Mouse (Mus musculus) forebrain, embryonic 11.5 days (tissue): ENCODE data around the gene Palm3. TPM values are rescaled to one million over a fixed set of nuclear protein-coding genes. Genes with fewer than 3 reads are reported as not detected.
A peak's percentile ranks its signal among the peaks of the same experiment; 100 is the strongest.
"Not testable (repeated sequence)": the region's sequence is repeated elsewhere in the genome, so short reads cannot be mapped to it uniquely, and the experiment has no call there.

Experiments
- ATAC-seq: fragments of 200-750 bp; cut with Nextera tagmentation; replicated peaks from 2 replicates; pipeline ENCODE4 v1.8.0; 2017; ENCODE audit warnings: moderate TSS enrichment; ENCODE audit not compliant: low FRiP score
- DNase-seq: peaks from one replicate; pipeline ENCODE4 v3.0.0-alpha.2; 2017; ENCODE audit warnings: low spot score
- H3K27ac ChIP-seq: fragments of 300-500 bp; sonication (generic); 2 replicates; pipeline ENCODE4 v1.5.1; 2014; ENCODE audit warnings: low read depth, low read length
- H3K27me3 ChIP-seq: fragments of 300-500 bp; sonication (generic); 2 replicates; pipeline ENCODE4 v1.6.1; 2014; ENCODE audit warnings: mild to moderate bottlenecking, low read length, mixed read lengths; ENCODE audit not compliant: control insufficient read depth, insufficient read depth
- H3K36me3 ChIP-seq: fragments of 300-500 bp; sonication (generic); 2 replicates; pipeline ENCODE4 v1.6.1; 2014; ENCODE audit warnings: mild to moderate bottlenecking, low read length, moderate library complexity, mixed read lengths; ENCODE audit not compliant: control insufficient read depth, insufficient read depth
- H3K4me1 ChIP-seq: fragments of 300-500 bp; sonication (generic); replicated peaks from 2 replicates; pipeline ENCODE4 v1.6.1; 2014; ENCODE audit warnings: low read length, mixed read lengths; ENCODE audit not compliant: control insufficient read depth, insufficient read depth
- H3K4me2 ChIP-seq: fragments of 300-500 bp; sonication (generic); 2 replicates; pipeline ENCODE4 v1.6.1; 2014; ENCODE audit warnings: low read depth, mild to moderate bottlenecking, low read length, moderate library complexity, mixed read lengths; ENCODE audit not compliant: severe bottlenecking
- H3K4me3 ChIP-seq: fragments of 300-500 bp; sonication (generic); 2 replicates; pipeline ENCODE4 v1.5.1; 2014; ENCODE audit warnings: low read depth, low read length
- H3K9ac ChIP-seq: fragments of 300-500 bp; sonication (generic); 2 replicates; pipeline ENCODE4 v1.6.1; 2014; ENCODE audit warnings: low read length
- H3K9me3 ChIP-seq: fragments of 300-500 bp; sonication (generic); 2 replicates; pipeline ENCODE4 v1.6.1; 2016; ENCODE audit warnings: low read length, mixed read lengths; ENCODE audit not compliant: control insufficient read depth
- WGBS: fragments of 180-500 bp; shearing (Covaris S2); extraction: QIAGEN DNeasy Blood & Tissue Kit; methylation state at CpG from one replicate; pipeline ENCODE4 v1.1.7; 2014; 5-methylcytosine and 5-hydroxymethylcytosine counted together
- polyA plus RNA-seq: library from polyadenylated mRNA; unstranded; fragments of >200 nt; fragmentation: Nextera tagmentation; extraction: Ambion mirVana; gene quantifications from 2 replicates; pipeline ENCODE4 v1.2.1, GENCODE M21; 2014

The Palm3 gene
- polyA plus RNA-seq, 1 experiment from 2014 or later = 2.5 TPM

GRCm38 (mm10) chr8:83977646-83978045 is 43.6 kb upstream of the Palm3 start:
- Histone ChIP-seq H3K9me3 (no peaks in the 10 kb centered on the region), H3K27me3 (no peaks in the 10 kb centered on the region), H3K36me3 (peaks cover 13% of the 10 kb centered on the region), H3K4me1 (peaks cover 10% of the 10 kb centered on the region; the same call in 1 of the 2 replicates), H3K9ac (no peak overlapping the region), H3K27ac (no peak overlapping the region), H3K4me3 (no peak overlapping the region), H3K4me2 (no peak overlapping the region)
- 75% methylated on average over 6 of the region's 6 CpGs for WGBS
- ATAC-seq (no peak), DNase-seq (no peak)

DNA sequence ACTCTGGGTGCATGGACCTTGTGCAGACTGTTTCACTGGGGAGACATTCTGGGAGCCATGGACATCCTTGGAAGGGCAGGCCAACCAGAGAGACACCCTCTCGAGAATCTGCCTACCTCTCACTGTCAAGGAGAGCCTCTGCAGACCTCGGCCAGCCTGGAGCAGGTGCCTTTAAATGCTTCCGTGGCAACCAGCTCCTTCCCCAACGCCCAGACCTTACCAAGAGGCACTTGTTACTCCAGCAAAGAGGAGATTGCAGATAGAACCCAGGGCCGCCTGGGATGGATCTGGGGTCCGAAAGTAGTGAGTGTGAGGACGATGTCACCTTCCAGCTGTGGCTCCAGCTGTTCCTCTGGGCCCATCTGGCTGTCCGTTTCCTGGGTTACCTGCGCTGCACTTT is 43.1 kb upstream of the Palm3 start:
- Histone ChIP-seq H3K9me3 (no peaks in the 10 kb centered on the region), H3K9ac (0 out of 2 replicates have a peak overlapping the region, but pooled peaks have one; percentile 6), H3K36me3 (peaks cover 13% of the 10 kb centered on the region), H3K4me2 (no peak overlapping the region), H3K27me3 (no peaks in the 10 kb centered on the region), H3K27ac (no peak overlapping the region), H3K4me1 (peaks cover 10% of the 10 kb centered on the region; the same call in 1 of the 2 replicates), H3K4me3 (no peak overlapping the region)
- no peak for ATAC-seq
- WGBS = 78% methylated on average over 9 of the region's 9 CpGs
- no peak for DNase-seq

GRCm38 (mm10) chr8:83980250-83980649 is 41.0 kb upstream of the Palm3 start:
- Histone ChIP-seq H3K4me3 (no peak overlapping the region), H3K4me2 (no peak overlapping the region), H3K9ac (no peak overlapping the region), H3K9me3 (no peaks in the 10 kb centered on the region), H3K27me3 (no peaks in the 10 kb centered on the region), H3K27ac (no peak overlapping the region), H3K4me1 (peaks cover 4% of the 10 kb centered on the region; the same call in 1 of the 2 replicates), H3K36me3 (peaks cover 13% of the 10 kb centered on the region)
- WGBS = 83% methylated on average over 1 of the region's 1 CpGs
- ATAC-seq (no peak), DNase-seq (no peak)

GRCm38 (mm10) chr8:83980845-83981244 is 40.4 kb upstream of the Palm3 start:
- H3K27me3 ChIP-seq = no peaks in the 10 kb centered on the region
- WGBS = 84% methylated on average over 8 of the region's 8 CpGs
- DNase-seq = no peak
- H3K27ac ChIP-seq = no peak overlapping the region
- H3K4me3 ChIP-seq = no peak overlapping the region
- H3K36me3 ChIP-seq = peaks cover 13% of the 10 kb centered on the region
- H3K4me1 ChIP-seq = peaks cover 4% of the 10 kb centered on the region; the same call in 1 of the 2 replicates
- H3K9ac ChIP-seq = no peak overlapping the region
- H3K9me3 ChIP-seq = no peaks in the 10 kb centered on the region
- no peak overlapping the region for H3K4me2 ChIP-seq
- ATAC-seq = no peak

- H3K36me3 ChIP-seq = peaks cover 14% of the 10 kb centered on the region
- no peak for ATAC-seq
- WGBS = 92% methylated on average over 7 of the region's 7 CpGs
These were observed 39.7 kb upstream of the Palm3 start for GRCm38 (mm10) chr8:83981533-83981932.

GRCm38 (mm10) chr8:83982449-83982848 is 38.8 kb upstream of the Palm3 start:
- no peak overlapping the region for H3K27ac ChIP-seq
- H3K4me1 ChIP-seq = peaks cover 1% of the 10 kb centered on the region; the same call in 1 of the 2 replicates
- ATAC-seq (no peak), DNase-seq (no peak)
- H3K9me3 ChIP-seq = no peaks in the 10 kb centered on the region
- no peaks in the 10 kb centered on the region for H3K27me3 ChIP-seq
- H3K4me2 ChIP-seq = no peak overlapping the region
- 90% methylated on average over 4 of the region's 4 CpGs for WGBS
- no peak overlapping the region for H3K4me3 ChIP-seq
- H3K36me3 ChIP-seq = peaks cover 20% of the 10 kb centered on the region
- H3K9ac ChIP-seq = no peak overlapping the region

More at GRCm38 (mm10) chr8:83981533-83981932, 39.7 kb upstream of the Palm3 start:
- peaks cover 4% of the 10 kb centered on the region; the same call in 1 of the 2 replicates for H3K4me1 ChIP-seq
- no peak overlapping the region for H3K9ac ChIP-seq
- no peak overlapping the region for H3K4me2 ChIP-seq
- no peaks in the 10 kb centered on the region for H3K27me3 ChIP-seq
- DNase-seq = no peak
- H3K27ac ChIP-seq = no peak overlapping the region
- no peaks in the 10 kb centered on the region for H3K9me3 ChIP-seq
- H3K4me3 ChIP-seq = no peak overlapping the region

GRCm38 (mm10) chr8:83983222-83983621 is 38.0 kb upstream of the Palm3 start:
- H3K36me3 ChIP-seq = peaks cover 20% of the 10 kb centered on the region
- 98% methylated on average over 2 of the region's 2 CpGs for WGBS

GRCm38 (mm10) chr8:83989243-83989642 is 32.0 kb upstream of the Palm3 start:
- Histone ChIP-seq H3K27ac (no peak overlapping the region), H3K27me3 (no peaks in the 10 kb centered on the region), H3K4me2 (no peak overlapping the region), H3K4me3 (no peak overlapping the region), H3K9ac (no peak overlapping the region), H3K36me3 (peaks cover 7% of the 10 kb centered on the region), H3K4me1 (no peaks in the 10 kb centered on the region), H3K9me3 (no peaks in the 10 kb centered on the region)
- ATAC-seq = no peak
- DNase-seq = no peak
- 89% methylated on average over 7 of the region's 7 CpGs for WGBS

More at GRCm38 (mm10) chr8:83983222-83983621, 38.0 kb upstream of the Palm3 start:
- not testable (repeated sequence) for H3K27ac ChIP-seq, ATAC-seq, H3K9ac ChIP-seq, H3K27me3 ChIP-seq, H3K4me2 ChIP-seq, H3K4me3 ChIP-seq, H3K9me3 ChIP-seq, H3K4me1 ChIP-seq, DNase-seq

DNA sequence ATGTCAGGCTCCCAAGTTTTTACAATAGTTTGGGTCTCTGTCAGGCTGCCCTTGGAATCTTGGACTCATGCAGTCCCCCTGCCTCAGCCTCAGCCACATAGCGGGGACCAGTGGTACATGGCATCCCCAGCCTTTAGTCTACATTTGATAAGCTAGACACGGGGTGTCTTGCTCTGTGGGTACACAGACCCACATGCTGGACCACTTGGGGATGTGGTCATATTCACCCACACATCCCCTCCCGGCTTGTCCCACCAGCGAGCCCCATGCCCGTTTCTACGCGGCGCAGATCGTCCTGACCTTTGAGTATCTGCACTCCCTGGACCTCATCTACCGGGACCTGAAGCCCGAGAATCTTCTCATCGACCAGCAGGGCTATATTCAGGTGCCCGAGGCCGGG is 31.1 kb upstream of the Palm3 start:
- no peak overlapping the region for H3K9ac ChIP-seq

More for the DNA sequence above, 31.1 kb upstream of the Palm3 start:
- Histone ChIP-seq H3K4me3 (no peak overlapping the region), H3K9me3 (no peaks in the 10 kb centered on the region), H3K27me3 (no peaks in the 10 kb centered on the region), H3K4me2 (no peak overlapping the region), H3K4me1 (no peaks in the 10 kb centered on the region), H3K36me3 (peaks cover 7% of the 10 kb centered on the region), H3K27ac (no peak overlapping the region)
- ATAC-seq = no peak
- WGBS = 95% methylated on average over 14 of the region's 14 CpGs
- DNase-seq = no peak
